Mouse (Mus musculus) liver, embryonic 14.5 days (tissue): ENCODE measurements around the gene Tspan15.

Source experiments
- CTCF ChIP-seq: IDR thresholded peaks from 2 replicates; pipeline ENCODE4 v1.5.1; 2016; ENCODE audit warnings: antibody characterized with exemption, low read depth, control low read depth
- EP300 ChIP-seq: IDR thresholded peaks from 2 replicates; pipeline ENCODE4 v1.6.1; 2016; ENCODE audit warnings: antibody characterized with exemption, low read depth

DNA sequence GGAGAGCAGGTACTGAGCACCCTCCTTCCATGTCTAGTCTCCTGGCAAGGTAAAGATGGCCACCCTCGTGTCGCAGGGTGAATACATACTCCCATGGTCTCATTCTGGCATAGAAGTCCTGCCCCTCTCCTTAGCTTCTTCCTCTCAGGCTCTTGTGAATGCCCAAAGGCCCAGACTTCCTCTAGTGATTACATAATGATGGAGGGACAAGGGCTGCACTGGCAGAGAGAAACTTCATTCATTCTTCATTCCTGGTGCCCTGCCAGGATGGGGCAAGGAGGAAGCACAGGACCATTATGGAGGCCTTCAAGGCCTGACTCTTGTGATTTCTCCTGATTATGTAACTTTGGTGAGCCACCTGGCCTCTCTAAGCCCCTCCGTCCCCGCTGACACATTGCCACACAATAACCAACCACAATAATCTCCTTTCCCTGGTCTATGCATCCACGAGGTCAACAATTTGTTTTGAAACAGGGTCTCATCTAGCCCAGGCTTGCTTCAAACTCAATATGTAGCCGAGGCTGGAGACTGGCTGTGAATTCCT, 48.5 kb downstream of the Tspan15 start:
- TF ChIP-seq CTCF (no peak), EP300 (no peak)
